Mouse (Mus musculus): Measurements from ENCODE around the gene Clip2.

Gene Clip2

GRCm38 (mm10) chr5:134560450-134561171, 8.4 kb upstream of the Clip2 start:
- DNase-seq = no peak

GRCm38 (mm10) chr5:134560071-134560449, 7.8 kb upstream of the Clip2 start, which contains the start of gene Syna:
TSS of gene Syna (minus strand) at chr5:134560171.
- DNase-seq = no peak

- DNase-seq = no peak
Measured at GRCm38 (mm10) chr5:134555463-134556164, 3.4 kb upstream of the Clip2 start.

GRCm38 (mm10) chr5:134553951-134554546, 1.8 kb upstream of the Clip2 start:
- no peak for DNase-seq

- peak; percentile 54 for DNase-seq
Measured at GRCm38 (mm10) chr5:134551233-134552109, 763 bp downstream of the Clip2 start.

- no peak for DNase-seq
Measured at GRCm38 (mm10) chr5:134550836-134551232, 1.4 kb downstream of the Clip2 start.

- DNase-seq = no peak
Measured at GRCm38 (mm10) chr5:134549640-134550168, 2.5 kb downstream of the Clip2 start.

- DNase-seq = no peak
Measured at GRCm38 (mm10) chr5:134548306-134548705, 3.9 kb downstream of the Clip2 start.

GRCm38 (mm10) chr5:134546790-134547189, 5.4 kb downstream of the Clip2 start:
- no peak for DNase-seq

- DNase-seq = no peak
Measured at GRCm38 (mm10) chr5:134545242-134545629, 7.0 kb downstream of the Clip2 start.

- DNase-seq = no peak
Measured at GRCm38 (mm10) chr5:134544516-134545241, 7.6 kb downstream of the Clip2 start.

- no peak for DNase-seq
Measured at GRCm38 (mm10) chr5:134541640-134542039, 10.6 kb downstream of the Clip2 start.

- no peak for DNase-seq
Measured at GRCm38 (mm10) chr5:134540881-134541280, 11.4 kb downstream of the Clip2 start.

GRCm38 (mm10) chr5:134539891-134540290, 12.3 kb downstream of the Clip2 start:
- DNase-seq = no peak

GRCm38 (mm10) chr5:134536036-134536435, 16.2 kb downstream of the Clip2 start:
- no peak for DNase-seq

- DNase-seq = no peak
Measured at GRCm38 (mm10) chr5:134532417-134532816, 19.8 kb downstream of the Clip2 start.

- no peak for DNase-seq
Measured at GRCm38 (mm10) chr5:134531585-134531984, 20.6 kb downstream of the Clip2 start.

GRCm38 (mm10) chr5:134530830-134531229, 21.4 kb downstream of the Clip2 start:
- DNase-seq = peak; percentile 96

GRCm38 (mm10) chr5:134528488-134528887, 23.7 kb downstream of the Clip2 start:
- DNase-seq = no peak

- peak; percentile 64 for DNase-seq
Measured at GRCm38 (mm10) chr5:134525971-134526711, 26.1 kb downstream of the Clip2 start.

- DNase-seq = no peak
Measured at GRCm38 (mm10) chr5:134523728-134524127, 28.5 kb downstream of the Clip2 start.

All from cerebellum, adult 8-10 months (tissue).